Mouse (Mus musculus) right cerebral cortex, postnatal 10 days (tissue): Measurements from ENCODE around the gene Ankrd54.

Source experiments
- DNase-seq, 2 experiments: peaks; one replicate each; pipeline ENCODE4 v3.0.0; 2021; ENCODE audit warnings: low spot score in 2 of 2

Ankrd54 gene

GRCm38 (mm10) chr15:79075658-79076365 is 13.1 kb upstream of the Ankrd54 start:
- DNase-seq = no peak

- DNase-seq = peak; percentile 93 to 94
Measured at GRCm38 (mm10) chr15:79074913-79075532, 12.3 kb upstream of the Ankrd54 start, which contains the start of gene Eif3l. Eif3l (plus strand) TSS chr15:79075179.

GRCm38 (mm10) chr15:79074446-79074845 is 11.8 kb upstream of the Ankrd54 start:
- no peak for DNase-seq

GRCm38 (mm10) chr15:79073752-79074151 is 11.1 kb upstream of the Ankrd54 start:
- no peak for DNase-seq

- no peak for DNase-seq
Measured at GRCm38 (mm10) chr15:79071117-79072039, 8.7 kb upstream of the Ankrd54 start.

GRCm38 (mm10) chr15:79068416-79068815 is 5.7 kb upstream of the Ankrd54 start:
- no peak for DNase-seq

- DNase-seq = no peak
Measured at GRCm38 (mm10) chr15:79067631-79068030, 4.9 kb upstream of the Ankrd54 start.

- DNase-seq = no peak
Measured at GRCm38 (mm10) chr15:79066276-79066675, 3.6 kb upstream of the Ankrd54 start.

- no peak for DNase-seq
Measured at GRCm38 (mm10) chr15:79065086-79065770, 2.5 kb upstream of the Ankrd54 start.

GRCm38 (mm10) chr15:79063160-79063740 is 557 bp upstream of the Ankrd54 start:
- no peak for DNase-seq

- DNase-seq = no peak
Measured at GRCm38 (mm10) chr15:79060887-79061565, 1.7 kb downstream of the Ankrd54 start.

GRCm38 (mm10) chr15:79057850-79058249 is 4.8 kb downstream of the Ankrd54 start:
- no peak for DNase-seq

GRCm38 (mm10) chr15:79056601-79057000 is 6.1 kb downstream of the Ankrd54 start:
- no peak for DNase-seq

GRCm38 (mm10) chr15:79052366-79052765 is 10.3 kb downstream of the Ankrd54 start:
- no peak for DNase-seq

GRCm38 (mm10) chr15:79051461-79052360 is 11.0 kb downstream of the Ankrd54 start:
- DNase-seq = no peak

GRCm38 (mm10) chr15:79050964-79051363 is 11.7 kb downstream of the Ankrd54 start:
- DNase-seq = no peak

GRCm38 (mm10) chr15:79050160-79050845 is 12.4 kb downstream of the Ankrd54 start:
- no peak for DNase-seq

GRCm38 (mm10) chr15:79048186-79048585 is 14.5 kb downstream of the Ankrd54 start:
- no peak for DNase-seq

- DNase-seq = no peak
Measured at GRCm38 (mm10) chr15:79044837-79045236, 17.9 kb downstream of the Ankrd54 start.
